Mouse (Mus musculus): ENCODE results near the gene Olfr51. TPM values are rescaled to one million over a fixed set of nuclear protein-coding genes. Genes with fewer than 3 reads are reported as not detected.
"Not testable (repeated sequence)": the region's sequence is repeated elsewhere in the genome, so short reads cannot be mapped to it uniquely, and the experiment has no call there.

Gene Olfr51
- not detected for total RNA-seq (2021)
- long read RNA-seq, experiment 1, result 0 reads
- long read RNA-seq, experiment 2, result 0 reads

DNA sequence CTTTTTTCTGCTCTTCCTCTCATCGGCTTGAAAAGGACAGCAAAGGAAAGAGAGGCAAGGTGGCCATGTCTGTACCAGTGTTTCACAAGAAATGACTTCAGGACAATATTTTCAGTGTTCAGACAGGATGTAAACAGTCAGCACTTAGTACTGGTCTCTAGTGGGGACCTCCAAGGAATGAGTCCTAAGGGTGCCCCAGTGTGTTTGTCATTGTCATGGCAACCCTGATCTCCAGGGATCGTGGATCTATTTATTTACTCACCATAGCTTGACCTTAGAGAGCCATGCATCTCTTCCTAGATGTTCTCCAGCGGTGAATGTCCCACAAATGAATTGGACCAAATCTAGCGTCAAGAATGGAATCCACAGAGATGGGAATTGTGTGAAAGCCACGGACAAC, at the start of gene Olfr51:
Gene Olfr51 (plus strand): TSS at position 301 of the 400 bp plus-strand sequence.
- intact Hi-C loops (cut with DNase I), result no loop called here
- no peak for DNase-seq

DNA sequence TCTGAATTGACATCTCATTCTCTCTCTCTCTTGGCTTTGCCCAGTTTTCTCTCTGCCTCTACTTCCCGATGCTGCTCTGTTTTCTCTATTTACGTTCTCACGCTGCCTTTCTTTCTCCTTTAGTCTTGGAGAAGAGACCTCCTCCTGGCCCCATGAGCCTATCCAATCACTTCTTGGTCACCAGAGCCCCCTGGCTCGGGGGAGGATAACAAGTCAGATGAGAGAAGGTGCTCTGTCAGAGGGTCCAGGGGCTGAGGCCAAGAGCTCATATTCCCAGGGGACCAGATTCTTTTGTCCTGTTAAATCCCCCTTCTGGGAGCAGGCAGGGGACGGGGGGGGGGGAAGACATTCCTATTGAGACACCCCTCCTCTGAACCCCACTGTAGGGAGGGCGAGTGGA, 49.7 kb upstream of the Olfr51 start, which contains the start of gene Prop1:
Gene Prop1 (minus strand): TSS at position 101 of the 400 bp plus-strand sequence.
- DNase-seq, result no peak
- intact Hi-C loops (cut with DNase I), result no loop called here

DNA sequence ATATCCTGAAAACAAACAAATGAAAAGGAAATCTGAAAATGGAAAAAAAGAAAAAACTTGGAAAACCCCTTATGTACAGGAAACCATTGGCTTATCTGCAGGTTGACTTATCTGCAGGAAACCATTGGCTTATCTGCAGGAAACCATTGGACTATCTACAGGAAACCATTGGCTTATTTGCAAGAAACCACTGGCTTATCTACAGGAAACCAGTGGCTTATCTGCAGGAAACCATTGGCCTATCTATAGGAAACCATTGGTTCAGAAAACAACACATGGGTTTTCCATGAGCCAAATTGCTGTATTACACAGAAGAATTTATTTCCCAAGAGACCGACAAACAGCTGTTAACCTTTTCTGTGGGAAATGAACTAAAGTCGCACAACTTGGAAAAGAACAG, 38.5 kb upstream of the Olfr51 start:
- DNase-seq, result no peak
- intact Hi-C loops (cut with DNase I), result no loop called here

DNA sequence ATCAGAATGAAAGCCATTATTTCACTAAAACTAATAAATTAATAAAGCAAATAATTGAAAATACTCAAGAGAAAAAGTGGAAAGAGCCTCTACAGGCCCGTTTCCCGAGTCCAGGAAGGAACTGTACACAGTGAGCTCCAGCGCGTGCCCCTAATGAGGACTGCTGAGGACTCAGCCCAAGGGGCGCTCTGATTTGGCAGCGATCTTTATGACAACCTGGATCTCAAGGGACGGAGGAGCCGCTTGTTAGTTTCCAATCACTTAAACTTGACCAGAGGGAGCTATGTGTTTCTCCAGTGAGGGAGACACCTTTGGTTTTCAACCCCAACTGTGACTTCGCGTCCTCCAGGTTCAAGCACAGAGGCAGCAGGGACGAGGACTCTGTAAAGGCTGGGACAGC, 37.2 kb upstream of the Olfr51 start, which contains the start of gene Olfr1378:
Gene Olfr1378 (plus strand): TSS at position 301 of the 400 bp plus-strand sequence.
- DNase-seq, result no peak
- intact Hi-C loops (cut with DNase I), result no loop called here

DNA sequence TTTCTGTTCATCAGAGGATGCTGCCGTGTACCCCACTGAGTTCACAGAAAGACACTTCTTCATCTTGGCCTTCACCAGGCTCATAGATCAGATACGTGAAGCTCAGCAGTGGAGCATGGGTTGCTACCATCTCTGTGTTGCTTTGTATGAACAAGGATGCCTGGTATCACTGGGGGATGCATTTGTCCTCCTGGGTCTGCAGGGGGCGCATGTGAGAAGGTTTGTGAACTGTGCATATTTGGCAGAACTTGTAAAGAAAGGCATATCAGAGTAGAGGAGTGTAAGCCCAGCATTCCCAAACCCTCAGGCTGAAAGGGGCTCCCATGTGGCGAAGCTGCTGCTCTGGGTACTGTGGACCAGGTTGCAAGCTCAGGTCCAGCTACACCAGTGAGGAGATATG, 26.2 kb upstream of the Olfr51 start:
- intact Hi-C loops (cut with DNase I), result no loop called here
- DNase-seq, result no peak

DNA sequence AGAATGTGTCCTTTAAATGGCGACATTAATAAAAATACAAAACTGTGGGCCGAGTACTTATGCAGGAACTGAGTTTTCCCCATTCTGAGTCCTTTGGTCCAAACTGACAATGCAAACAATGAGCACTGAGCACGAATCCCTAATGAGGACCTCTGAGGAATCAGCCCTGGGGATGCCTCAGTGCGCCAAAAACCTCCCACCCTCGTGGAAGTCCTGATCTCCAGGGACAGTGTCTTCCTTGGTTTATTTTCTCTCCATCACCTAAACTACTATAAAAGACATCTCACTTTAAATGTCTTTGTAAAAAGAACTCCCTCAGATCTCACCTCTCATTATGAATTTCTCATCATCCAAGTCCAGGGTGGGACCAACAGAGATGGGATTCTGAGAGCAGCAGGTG, 21.7 kb upstream of the Olfr51 start, which contains the start of gene Olfr1377:
Gene Olfr1377 (plus strand): TSS at position 301 of the 400 bp plus-strand sequence.
- no peak for DNase-seq
- intact Hi-C loops (cut with DNase I), result no loop called here

DNA sequence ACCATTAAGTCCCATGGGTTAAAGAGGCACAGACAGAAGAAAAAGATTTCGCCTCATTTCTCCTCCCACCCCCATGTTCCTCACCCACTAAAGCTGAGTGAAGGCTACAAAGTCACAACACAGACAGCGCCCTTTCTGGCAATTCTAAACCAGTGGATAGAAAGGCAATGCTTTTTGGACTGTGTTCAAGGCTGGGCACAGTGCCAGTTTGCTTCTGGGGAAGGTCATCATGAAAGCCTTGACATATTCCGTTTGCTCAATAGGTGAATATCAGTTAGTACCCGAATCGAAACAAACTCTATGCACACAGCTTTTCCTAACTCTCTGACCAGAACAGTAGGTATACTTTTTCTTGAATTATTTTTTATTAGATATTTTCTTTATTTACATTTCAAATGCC, 8.4 kb downstream of the Olfr51 start:
- intact Hi-C loops (cut with DNase I), result no loop called here
- no peak for DNase-seq

DNA sequence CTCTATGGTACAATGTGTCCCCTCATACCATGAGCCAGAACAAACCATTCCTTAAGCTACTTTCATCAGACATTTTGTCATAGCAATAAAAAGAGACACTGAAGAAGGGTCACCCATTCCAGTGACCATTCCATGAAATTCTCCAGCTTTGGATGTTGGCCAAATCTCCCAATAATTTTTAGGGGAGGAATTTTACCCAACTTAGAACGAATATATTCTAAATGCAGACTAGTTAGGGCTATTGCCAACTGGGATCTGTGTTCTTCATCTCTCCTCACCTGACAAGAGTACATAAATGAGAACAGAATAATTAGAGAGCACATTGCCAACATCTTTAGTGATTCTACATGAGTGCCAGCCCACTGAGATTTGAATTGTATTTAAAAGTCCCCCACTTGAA, 10.5 kb downstream of the Olfr51 start, which contains the start of gene Olfr54:
Gene Olfr54 (plus strand): TSS at position 301 of the 400 bp plus-strand sequence.
- DNase-seq, result no peak
- intact Hi-C loops (cut with DNase I), result no loop called here

DNA sequence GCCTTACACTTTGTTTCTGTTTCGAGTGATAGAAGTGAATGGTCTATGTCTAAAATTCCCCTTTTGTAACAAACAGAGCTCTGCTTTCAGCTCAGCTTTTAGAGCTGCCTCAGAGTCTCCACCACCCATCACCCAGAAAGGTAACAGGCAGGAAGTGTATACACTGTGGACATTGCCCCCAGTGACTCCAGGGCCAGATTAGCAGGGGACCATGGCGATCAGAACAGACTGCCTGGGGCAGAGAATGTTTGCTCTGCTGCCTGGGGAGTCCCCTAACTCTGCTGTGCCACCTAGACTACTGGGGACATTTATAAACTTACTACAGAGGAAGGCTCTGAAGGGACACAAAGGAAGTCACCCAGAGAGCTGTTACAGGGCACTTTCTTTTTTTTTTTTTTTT, 12.9 kb downstream of the Olfr51 start:
- no peak for DNase-seq
- intact Hi-C loops (cut with DNase I), result no loop called here

DNA sequence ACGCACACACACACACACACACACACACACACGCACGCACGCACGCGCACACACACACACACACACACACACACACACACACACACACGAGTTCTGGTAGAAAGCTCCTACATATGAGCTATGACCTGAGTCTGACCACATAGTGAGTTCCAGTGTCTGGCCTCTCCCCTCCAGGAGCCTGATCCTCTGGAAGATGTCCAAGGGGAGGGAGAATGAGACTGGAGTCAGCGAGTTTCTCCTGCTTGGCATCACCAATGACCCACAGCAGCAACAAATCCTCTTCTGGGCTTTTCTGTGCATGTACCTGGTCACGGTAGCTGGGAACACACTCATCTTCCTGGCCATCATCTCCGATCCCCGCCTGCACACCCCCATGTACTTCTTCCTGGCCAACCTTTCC, 23.4 kb downstream of the Olfr51 start:
- DNase-seq; intact Hi-C loops (cut with DNase I): not testable (repeated sequence)

DNA sequence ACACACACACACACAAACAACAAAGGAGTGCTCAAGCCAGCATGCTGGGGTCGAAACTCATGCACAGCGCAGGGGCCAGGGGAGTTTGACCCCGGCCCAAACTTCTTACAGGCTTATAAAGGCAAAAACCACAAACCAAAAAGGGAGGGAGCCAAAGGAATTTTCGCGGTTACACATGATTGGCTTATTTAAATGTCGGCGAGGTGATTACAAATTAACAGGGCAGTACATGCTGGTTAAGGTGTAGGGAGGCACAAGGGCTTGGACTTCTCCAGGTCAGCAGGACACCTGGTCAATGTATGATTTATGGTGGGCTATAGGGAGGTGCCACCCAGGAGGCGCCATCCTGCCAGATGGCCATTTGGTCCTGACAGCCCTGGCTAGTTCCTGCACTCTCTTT, 26.0 kb downstream of the Olfr51 start:
- intact Hi-C loops (cut with DNase I), result not testable (repeated sequence)

DNA sequence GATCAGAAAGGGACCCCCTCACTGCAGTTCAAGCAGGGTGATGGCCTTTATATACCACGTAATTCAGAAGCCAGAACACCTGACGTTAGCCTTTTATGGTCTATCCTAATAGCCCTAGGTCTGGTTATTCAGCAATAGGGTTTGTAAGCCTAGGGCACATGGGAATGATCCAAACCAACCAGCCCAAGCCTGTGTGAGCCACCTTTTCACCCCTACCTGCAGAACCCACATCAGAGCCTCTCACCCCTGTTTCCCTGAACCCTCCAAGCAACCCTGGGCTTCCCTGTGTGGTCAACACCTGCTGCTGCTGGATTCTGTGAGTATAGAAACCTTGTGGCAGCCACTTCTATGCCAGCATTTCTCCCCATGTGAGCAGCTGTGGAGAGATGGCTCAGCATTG, 26.8 kb downstream of the Olfr51 start:
- intact Hi-C loops (cut with DNase I), result loop anchor here (5.0 kb wide), 1 partner anchor 88 kb away; the partner anchor contains the start of gene 4933414I15Rik
- no peak for DNase-seq

More for the DNA sequence above, 26.0 kb downstream of the Olfr51 start:
- not testable (repeated sequence) for DNase-seq

DNA sequence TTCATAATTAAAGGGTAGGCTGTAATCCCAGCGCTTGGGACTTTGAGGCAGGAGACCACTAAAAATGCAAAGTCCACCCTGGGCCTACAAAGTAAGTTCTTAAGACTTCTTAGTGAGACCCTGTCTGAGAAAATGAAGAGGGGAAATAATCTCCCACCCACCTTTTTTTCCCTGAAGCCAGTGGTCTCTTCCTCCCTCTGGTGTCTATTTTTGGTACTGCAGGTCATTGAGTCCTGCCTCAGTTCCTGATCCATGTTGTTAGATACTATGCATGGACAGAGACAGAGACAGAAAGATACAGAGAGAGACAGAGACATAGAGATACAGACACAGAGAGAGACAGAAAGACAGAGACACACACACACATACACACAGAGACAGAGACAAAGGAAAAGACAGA, 29.5 kb downstream of the Olfr51 start:
- no peak for DNase-seq
- intact Hi-C loops (cut with DNase I), result loop anchor here (5.0 kb wide), 1 partner anchor 91 kb away; the partner anchor contains the start of gene 4933414I15Rik

DNA sequence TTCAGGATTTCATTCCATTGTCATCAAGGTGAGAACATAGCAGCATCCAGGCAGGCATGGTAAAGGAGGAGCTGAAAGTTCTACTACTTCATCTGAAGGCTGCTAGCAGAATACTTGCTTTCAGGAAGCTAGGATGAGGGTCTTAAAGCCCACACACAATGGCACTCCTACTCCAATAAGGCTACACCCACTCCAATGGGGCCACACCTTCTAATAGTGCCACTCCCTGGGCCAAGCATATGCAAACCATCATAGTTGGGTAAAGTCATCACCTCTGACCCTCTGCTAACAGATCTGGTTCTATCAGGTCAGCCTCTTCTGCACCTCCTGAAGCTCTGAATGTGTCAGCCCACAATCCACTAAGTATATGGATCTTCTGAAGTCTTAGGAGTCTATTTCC, 30.7 kb downstream of the Olfr51 start:
- intact Hi-C loops (cut with DNase I), result loop anchor here (5.0 kb wide), 1 partner anchor 92 kb away; the partner anchor contains the start of gene 4933414I15Rik
- not testable (repeated sequence) for DNase-seq

DNA sequence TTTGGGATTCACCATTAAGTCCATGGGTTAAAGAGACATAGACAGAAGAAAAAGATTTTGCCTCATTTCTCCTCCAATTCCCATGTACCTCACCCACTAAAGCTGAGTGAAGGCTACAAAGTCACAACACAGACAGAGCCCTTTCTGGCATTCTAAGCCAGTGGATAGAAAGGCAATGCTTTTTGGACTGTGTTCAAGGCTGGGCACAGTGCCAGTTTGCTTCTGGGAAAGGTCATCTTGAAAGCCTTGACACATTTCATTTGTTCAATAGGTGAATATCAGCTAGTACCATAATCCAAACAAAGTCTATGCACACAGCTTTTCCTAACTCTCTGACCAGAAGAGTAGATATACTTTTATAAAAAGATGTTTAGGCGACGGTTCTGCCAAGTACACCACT, 32.6 kb downstream of the Olfr51 start:
- DNase-seq, result no peak
- intact Hi-C loops (cut with DNase I), result no loop called here

DNA sequence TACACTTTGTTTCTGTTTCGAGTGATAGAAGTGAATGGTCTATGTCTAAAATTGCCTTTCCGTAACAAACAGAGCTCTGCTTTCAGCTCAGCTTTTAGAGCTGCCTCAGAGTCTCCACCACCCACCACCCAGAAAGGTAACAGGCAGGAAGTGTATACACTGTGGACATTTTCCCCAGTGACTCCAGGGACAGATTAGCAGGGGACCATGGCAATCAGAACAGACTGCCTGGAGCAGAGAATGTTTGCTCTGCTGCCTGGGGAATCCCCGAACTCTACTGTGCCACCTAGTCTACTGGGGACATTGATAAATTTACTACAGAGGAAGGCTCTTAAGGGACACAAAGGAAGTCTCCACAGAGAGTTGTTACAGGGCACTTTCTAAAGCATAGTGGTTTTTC, 41.4 kb downstream of the Olfr51 start:
- DNase-seq; intact Hi-C loops (cut with DNase I): not testable (repeated sequence)

DNA sequence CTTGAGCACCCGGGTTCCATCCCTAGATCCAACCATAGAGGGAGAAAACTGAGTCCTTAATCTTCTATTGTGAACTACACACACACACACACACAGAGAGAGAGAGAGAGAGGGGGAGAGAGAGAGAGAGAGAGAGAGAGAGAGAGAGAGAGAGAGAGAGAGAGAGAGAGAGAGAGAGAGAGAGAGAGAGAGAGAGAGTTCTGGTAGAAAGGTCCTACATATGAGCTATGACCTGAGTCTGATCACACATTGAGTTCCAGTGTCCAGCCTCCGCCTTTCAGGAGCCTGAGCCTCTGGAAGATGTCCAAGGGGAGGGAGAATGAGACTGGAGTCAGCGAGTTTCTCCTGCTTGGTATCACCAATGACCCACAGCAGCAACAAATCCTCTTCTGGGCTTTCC, 44.4 kb downstream of the Olfr51 start, which contains the start of gene Olfr1375:
Gene Olfr1375 (plus strand): TSS at position 301 of the 400 bp plus-strand sequence.
- intact Hi-C loops (cut with DNase I), result not testable (repeated sequence)

DNA sequence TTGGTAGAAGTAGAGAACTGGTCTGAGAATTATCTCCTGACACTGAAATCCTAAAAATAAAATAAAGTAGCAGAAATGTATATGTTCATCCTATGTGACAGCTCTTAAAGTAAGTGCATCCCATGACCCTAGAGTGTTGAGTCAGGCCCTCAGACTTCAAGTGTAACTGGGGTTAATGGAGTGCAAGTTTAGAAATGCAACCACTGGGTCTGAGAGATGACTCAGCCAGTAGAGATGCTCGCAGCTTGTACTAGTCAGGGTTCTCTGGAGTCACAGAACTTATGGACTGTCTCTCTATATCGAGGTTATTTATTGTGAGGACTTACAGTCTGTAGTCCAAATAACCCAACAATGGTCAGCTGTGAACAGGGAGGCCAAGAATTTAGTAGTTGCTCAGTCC, 48.3 kb downstream of the Olfr51 start:
- intact Hi-C loops (cut with DNase I), result no loop called here
- DNase-seq, result no peak

More for the DNA sequence above, 44.4 kb downstream of the Olfr51 start, which contains the start of gene Olfr1375:
- not testable (repeated sequence) for DNase-seq

DNA sequence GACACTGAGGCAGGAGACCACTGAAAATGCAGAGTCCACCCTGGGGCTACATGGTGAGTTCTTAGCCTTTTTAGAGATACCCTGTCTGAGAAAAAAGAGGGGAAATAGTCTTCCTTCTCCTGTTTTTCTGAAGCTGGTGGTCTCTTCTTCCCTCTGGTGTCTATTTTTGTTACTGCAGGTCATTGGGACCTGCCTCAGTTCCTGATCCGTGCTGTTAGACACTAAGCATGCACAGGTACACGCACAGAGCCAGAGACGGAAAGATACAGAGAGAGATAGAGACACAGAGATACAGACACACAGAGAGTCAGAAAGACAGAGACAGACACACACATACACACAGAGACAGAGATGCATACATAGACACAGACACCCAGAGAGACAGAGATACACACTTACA, 49.8 kb downstream of the Olfr51 start:
- intact Hi-C loops (cut with DNase I), result no loop called here
- no peak for DNase-seq

DNA sequence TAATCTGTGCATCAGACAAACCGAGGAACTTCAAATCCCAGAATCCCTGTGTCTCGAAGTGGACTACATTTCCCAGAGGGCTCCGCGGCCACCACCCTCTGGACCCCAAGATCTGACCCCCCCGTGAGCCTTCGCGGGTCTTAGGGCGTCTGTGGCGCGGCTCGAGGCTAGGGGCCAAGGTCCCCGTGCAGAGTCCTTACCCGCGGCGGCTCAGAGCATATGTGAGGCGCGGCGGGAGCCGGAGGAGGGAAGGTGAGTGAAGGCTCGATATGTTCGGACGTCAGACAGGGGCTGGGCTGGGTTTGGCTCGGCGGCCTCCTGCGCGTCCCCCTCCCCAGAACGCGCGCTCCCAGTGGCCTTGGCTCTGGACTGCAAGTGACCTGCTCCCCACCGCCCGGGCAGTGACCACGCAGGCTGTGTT, 55.8 kb downstream of the Olfr51 start, which contains the start of gene Zfp354a:
Gene Zfp354a (plus strand): TSS at position 107 of the 421 bp plus-strand sequence.
- intact Hi-C loops (cut with DNase I), result loop anchor here (1.0 to 5.0 kb wide), 3 partner anchors 123 to 237 kb away; partner anchors contain the start of gene Zfp354b
- DNase-seq, result peak; percentile 51 to 58
